Mouse (Mus musculus): Measurements from ENCODE around the gene Hoxd4.

DNA sequence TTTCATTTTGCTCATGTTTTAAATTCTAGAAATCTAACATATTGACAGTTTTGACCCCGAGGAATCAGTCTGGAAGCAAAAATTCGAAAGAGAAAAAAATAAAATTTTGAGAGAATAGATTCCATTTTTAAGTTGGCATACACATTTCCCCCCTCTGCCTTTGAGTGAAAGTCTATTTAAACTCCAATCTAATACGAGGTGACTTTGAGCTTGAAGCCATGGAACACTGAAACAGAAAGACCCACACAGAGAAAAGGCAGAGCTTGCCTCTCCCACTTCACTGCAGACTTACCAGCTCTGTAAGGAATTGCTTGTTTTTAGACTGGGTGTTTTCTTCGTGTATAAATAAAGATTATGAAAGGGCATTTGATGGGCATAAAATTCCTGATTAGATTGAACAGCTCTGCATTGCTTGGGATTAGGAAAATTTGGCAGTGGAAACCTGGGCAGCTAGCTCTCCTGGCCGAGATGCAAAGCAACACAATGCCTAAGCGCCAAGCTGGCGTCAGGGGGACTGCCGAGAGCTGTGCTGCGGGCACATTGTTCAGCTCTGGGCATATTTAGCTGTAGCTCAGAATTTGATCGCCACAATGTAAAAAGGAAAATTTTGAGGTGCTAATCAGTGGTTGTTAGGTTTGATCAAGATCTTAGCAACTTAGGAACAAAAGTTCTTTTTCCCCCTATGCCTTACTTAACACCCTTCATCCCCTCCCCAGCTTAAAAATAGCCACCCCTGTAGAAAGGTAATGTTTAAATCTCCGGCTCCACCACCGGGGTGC is 22.7 kb upstream of the Hoxd4 start:
- TF ChIP-seq POLR2A (IDR thresholded peaks at IDR 0.05; ENCODE audit: low read depth, low read length) = no peak
- TF ChIP-seq CTCF (IDR thresholded peaks at IDR 0.05; ENCODE audit: borderline replicate concordance, insufficient read depth, low read length) = no peak
